Mouse (Mus musculus): Measurements from ENCODE around the gene 4930524B15Rik.
A peak's percentile ranks its signal among the peaks of the same experiment; 100 is the strongest.
"Not testable (repeated sequence)": the region's sequence is repeated elsewhere in the genome, so short reads cannot be mapped to it uniquely, and the experiment has no call there.

4930524B15Rik gene

DNA sequence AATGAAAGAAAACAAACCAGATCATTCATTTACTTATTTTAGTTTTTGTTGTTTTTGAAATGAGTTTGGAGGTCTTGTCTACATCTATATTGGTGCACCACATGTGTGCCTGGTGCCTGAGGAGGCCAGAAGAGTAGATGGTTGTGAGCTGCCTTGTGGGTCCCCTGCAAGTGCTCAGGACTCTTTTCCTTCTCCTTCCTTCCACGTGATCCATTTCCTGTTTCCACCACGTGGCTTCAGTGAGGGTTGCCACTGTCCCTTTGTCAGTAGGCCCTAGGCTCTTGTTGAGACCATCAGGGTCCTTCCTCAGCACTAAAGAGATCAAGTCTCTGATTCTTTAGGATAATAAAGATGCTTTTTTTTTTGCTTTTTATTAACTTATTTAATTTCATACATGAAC, 19.4 kb downstream of the 4930524B15Rik start:
- DNase-seq (ENCODE audit: low read depth), result no peak

GRCm38 (mm10) chr11:31992535-31992934, 27.1 kb downstream of the 4930524B15Rik start:
- DNase-seq (ENCODE audit: low read depth), result peak; percentile 35

- no peak for DNase-seq (ENCODE audit: low read depth)
These were observed 34.3 kb downstream of the 4930524B15Rik start for GRCm38 (mm10) chr11:31999716-32000115.

- DNase-seq (ENCODE audit: low read depth), result peak; percentile 89
These were observed 34.9 kb downstream of the 4930524B15Rik start, which contains the start of gene Nsg2 for GRCm38 (mm10) chr11:32000281-32000680. Gene Nsg2, plus strand, starts transcription at chr11:32000463.

GRCm38 (mm10) chr11:32001181-32001910, 36.0 kb downstream of the 4930524B15Rik start:
- peak; percentile 43 for DNase-seq (ENCODE audit: low read depth)

DNA sequence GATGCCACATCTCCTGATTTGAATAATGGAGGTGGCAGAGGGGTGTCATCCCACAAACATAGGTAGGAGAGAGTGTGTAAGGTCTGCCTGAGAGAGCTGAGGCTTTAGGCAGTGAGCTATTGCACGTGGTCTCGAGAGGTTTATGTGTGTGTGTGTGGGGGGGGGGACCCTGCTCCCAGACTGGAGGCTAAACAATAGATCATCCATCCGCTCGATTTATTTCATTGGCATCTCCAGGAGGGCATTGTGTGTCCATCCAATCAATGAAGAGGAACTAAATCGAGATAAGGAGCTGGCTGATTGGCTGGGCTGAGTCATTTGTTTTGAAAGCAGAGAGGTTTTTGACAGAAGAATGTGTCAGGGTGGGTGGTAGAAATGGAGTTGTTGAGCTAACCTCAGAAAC, 37.3 kb downstream of the 4930524B15Rik start:
- peak; percentile 35 for DNase-seq (ENCODE audit: low read depth)

DNA sequence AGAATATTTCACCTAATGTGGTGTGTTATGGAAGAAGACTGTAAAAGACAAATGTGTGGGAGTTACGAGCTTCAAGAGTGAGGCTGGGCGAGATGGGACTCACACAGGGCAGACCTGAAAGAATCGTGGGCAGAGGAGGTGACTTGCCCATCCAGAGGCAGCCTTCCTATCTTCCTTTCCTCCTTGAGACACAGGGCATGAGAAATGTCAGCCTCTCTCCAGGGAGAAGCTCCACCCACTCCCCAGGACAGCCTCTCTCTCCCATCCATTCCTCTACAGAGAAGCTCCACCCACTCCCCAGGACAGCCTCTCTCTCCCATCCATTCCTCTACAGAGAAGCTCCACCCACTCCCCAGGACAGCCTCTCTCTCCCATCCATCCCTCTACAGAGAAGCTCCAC, 42.7 kb downstream of the 4930524B15Rik start:
- not testable (repeated sequence) for DNase-seq (ENCODE audit: low read depth)

GRCm38 (mm10) chr11:32008852-32009251, 43.5 kb downstream of the 4930524B15Rik start:
- no peak for DNase-seq (ENCODE audit: low read depth)

GRCm38 (mm10) chr11:32009961-32010662, 44.7 kb downstream of the 4930524B15Rik start:
- DNase-seq (ENCODE audit: low read depth), result peak; percentile 71

GRCm38 (mm10) chr11:32010663-32010970, 45.2 kb downstream of the 4930524B15Rik start:
- peak; percentile 84 for DNase-seq (ENCODE audit: low read depth)

- DNase-seq (ENCODE audit: low read depth), result peak; percentile 85
These were observed 46.6 kb downstream of the 4930524B15Rik start for GRCm38 (mm10) chr11:32011867-32012603.

- no peak for DNase-seq (ENCODE audit: low read depth)
These were observed 47.6 kb downstream of the 4930524B15Rik start for GRCm38 (mm10) chr11:32013014-32013427.

GRCm38 (mm10) chr11:32013561-32013960, 48.2 kb downstream of the 4930524B15Rik start:
- peak; percentile 57 for DNase-seq (ENCODE audit: low read depth)

DNA sequence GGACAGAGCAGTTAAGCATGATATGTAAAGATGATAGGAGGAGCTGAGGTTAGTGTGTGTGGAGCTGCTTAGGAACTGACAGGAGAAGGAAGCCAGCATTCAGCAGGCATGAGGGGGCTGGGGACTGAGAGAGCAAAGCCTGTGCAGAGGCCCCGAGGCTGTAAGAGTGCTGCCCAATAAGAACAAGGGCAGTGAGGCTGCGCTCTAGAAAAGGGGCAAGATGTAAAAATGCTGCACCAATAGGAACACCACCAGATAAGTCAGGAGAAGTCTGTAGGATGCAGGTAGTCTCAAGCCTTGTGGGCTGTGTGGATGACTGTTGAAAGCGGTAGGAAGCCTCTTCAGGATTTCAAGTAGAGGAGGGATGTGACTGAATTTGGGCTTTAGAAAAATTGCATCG, 52.8 kb downstream of the 4930524B15Rik start:
- no peak for DNase-seq (ENCODE audit: low read depth)

GRCm38 (mm10) chr11:32020031-32020965, 54.9 kb downstream of the 4930524B15Rik start:
- peak; percentile 81 for DNase-seq (ENCODE audit: low read depth)

DNA sequence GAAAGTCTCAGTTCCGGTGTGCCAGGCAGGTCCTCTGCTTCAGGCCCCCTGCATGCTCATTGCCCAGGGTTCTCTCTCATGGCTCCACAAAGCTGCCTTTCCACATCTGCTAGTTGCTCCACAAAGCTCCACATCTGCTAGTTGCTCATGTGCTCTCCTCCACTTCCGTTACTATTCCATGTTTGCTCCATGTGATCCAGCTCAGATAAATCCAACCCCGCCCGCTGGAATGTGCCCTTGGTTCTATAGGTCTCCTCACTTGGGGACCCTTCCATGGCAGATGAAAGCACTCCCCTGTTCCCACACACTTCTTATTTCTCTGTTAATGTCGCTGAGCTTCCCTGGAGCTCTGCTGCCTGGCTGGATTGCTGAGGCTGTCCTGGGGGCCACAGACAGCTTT, 61.2 kb downstream of the 4930524B15Rik start:
- DNase-seq (ENCODE audit: low read depth), result no peak

DNA sequence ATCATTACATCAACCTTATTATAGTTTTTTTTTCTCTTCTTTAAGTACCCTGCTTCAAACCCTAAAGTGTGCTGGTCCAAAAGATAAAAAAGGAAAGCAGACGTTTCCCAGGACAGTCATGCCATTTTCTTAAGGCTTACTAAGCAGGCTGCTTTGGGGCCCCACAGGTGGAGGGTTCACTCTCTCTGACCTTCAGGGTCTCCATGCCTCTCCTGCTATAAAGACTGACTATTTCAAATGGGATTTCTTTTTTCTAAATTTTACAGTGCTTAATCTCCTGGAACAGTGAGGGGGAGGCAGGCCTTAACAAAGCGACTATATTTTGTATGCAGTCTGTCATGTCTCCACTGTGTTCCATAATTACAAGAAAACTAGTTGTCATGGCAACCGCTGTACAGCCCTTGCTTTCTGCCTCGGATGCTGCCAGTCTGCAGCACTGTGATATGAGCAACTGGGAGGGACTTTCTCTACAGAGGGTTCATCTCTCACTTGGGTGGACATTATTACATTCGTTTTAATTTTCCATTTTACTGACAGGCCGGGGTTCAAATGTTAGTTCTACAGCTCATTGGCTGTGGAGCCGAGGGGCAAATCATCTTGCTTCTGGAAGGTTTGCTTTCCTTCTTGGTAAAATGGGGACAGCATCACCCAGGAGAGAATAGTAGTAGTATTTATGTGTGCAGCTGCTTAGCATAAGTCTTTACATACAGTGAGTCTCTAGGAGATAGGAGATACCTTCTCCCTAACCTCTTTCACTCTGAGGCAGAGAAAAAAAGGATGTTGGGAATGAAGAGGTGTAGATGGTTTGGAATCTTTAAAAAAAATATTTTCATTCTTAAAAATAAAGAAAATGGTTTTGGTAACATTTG, 62.3 kb downstream of the 4930524B15Rik start:
- no peak for DNase-seq (ENCODE audit: low read depth)

DNA sequence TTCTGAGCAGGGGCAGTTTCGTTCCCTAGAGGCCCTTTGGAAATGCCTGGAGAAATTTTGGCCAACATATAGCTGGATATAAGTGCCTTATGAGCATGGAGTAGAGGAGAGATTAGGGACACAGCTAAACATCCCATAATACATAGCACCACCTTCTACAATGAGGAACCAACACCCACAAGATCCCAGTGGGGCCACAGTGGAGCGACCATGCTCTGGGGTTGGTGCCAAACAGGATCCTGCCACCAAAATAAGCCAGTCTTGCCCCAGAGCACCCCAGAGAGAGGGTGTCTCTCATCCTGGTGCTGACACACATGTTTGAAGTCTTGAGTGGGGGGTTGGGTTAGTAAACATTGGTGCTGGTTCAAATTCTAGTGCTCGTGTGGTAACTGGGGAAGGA, 63.2 kb downstream of the 4930524B15Rik start:
- no peak for DNase-seq (ENCODE audit: low read depth)
